Mouse (Mus musculus) small intestine, adult 2 months (tissue): ENCODE results near the gene Tmem59.

Experiments used
- CTCF ChIP-seq: fragments of 200-500 bp; IDR thresholded peaks from 2 replicates; pipeline ENCODE4 v1.5.1; 2012; ENCODE audit warnings: low read depth, mild to moderate bottlenecking, control low read depth, inconsistent platforms, low read length, moderate library complexity, mixed read lengths; ENCODE audit not compliant: insufficient replicate concordance, insufficient read length; ENCODE audit errors: extremely low read depth
- POLR2A ChIP-seq: fragments of 200-500 bp; IDR thresholded peaks from 2 replicates; pipeline ENCODE4 v1.6.1; 2012; ENCODE audit warnings: low read depth, mild to moderate bottlenecking, control low read depth, inconsistent platforms, low read length, moderate library complexity

DNA sequence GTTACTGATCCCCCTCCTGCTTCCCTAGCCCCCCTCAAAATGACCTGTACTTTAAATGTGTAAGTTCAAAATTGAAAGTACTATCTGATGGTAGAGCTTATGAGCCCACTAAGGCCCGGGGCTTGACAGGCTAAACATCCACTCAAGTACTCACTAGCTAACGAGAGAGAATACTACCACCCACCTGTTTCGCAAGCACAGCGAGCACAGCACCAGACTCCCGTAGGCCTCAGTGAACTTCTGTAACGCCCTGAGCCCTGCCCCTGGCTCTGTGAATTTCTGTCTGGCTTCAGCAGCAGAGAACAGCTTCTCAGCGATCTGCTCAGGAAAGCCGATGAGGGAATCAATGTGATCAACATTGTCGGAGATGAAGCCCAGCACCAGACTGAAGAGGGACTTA lies 68.9 kb downstream of the Tmem59 start:
- TF ChIP-seq CTCF: no peak
- TF ChIP-seq POLR2A: no peak
